Mouse (Mus musculus) forebrain, embryonic 16.5 days (tissue): ENCODE measurements at regions not wholly inside any gene's neighbourhood (a gene's known extent, or its start where the extent isn't known, plus 50 kb on each side); places are given as distances from the start of the nearest gene placed in this dataset.

ENCODE experiments used
- ATAC-seq: fragments of 200-750 bp; cut with Nextera tagmentation; 2 replicates; pipeline ENCODE4 v1.8.0; 2017; ENCODE audit warnings: mild to moderate bottlenecking, moderate library complexity
- H3K27ac ChIP-seq: fragments of 300-500 bp; sonication (generic); 2 replicates; pipeline ENCODE4 v1.5.1; 2014; ENCODE audit warnings: low read length, control low read depth
- H3K27me3 ChIP-seq: fragments of 300-500 bp; sonication (generic); replicated peaks from 2 replicates; pipeline ENCODE4 v1.6.1; 2014; ENCODE audit warnings: low read length; ENCODE audit not compliant: control insufficient read depth, insufficient read depth
- H3K36me3 ChIP-seq: fragments of 300-500 bp; sonication (generic); 2 replicates; pipeline ENCODE4 v1.6.1; 2014; ENCODE audit not compliant: control insufficient read depth, insufficient read depth
- H3K4me1 ChIP-seq: fragments of 300-500 bp; sonication (generic); replicated peaks from 2 replicates; pipeline ENCODE4 v1.6.1; 2014; ENCODE audit warnings: low read length; ENCODE audit not compliant: control insufficient read depth, insufficient read depth
- H3K4me2 ChIP-seq: fragments of 300-500 bp; sonication (generic); 2 replicates; pipeline ENCODE4 v1.6.1; 2014; ENCODE audit warnings: mild to moderate bottlenecking, low read length, control low read depth
- H3K4me3 ChIP-seq: fragments of 300-500 bp; sonication (generic); replicated peaks from 2 replicates; pipeline ENCODE4 v1.5.1; 2014; ENCODE audit warnings: mild to moderate bottlenecking, low read length, control low read depth
- H3K9ac ChIP-seq: fragments of 300-500 bp; sonication (generic); replicated peaks from 2 replicates; pipeline ENCODE4 v1.6.1; 2014; ENCODE audit warnings: low read depth, low read length, control low read depth
- H3K9me3 ChIP-seq: fragments of 300-500 bp; sonication (generic); 2 replicates; pipeline ENCODE4 v1.6.1; 2016; ENCODE audit warnings: low read length; ENCODE audit not compliant: control insufficient read depth
- WGBS: fragments of 180-500 bp; shearing (Covaris S2); extraction: QIAGEN DNeasy Blood & Tissue Kit; methylation state at CpG from one replicate; pipeline ENCODE4 v1.1.7; 2014; 5-methylcytosine and 5-hydroxymethylcytosine counted together

DNA sequence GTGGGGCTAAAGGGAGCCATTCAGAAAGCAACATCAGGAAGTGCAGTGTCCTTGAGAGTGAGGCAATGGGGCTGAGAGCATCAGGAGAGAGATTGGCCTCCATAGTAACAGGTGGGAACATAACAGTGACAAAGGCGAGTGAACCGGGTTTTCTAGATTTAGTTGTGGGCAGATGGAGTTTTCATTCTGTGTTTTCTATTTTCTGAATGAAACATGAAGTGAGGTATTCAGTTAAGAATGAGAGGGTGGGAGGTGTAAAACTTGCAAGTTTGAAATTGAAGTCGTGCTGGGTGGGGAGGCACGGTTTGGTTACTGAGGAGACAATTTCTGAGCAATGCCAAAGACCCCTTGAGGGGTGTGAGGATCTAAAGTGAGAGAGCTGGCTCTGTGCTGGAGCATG is 893.3 kb downstream of the Diaph3 start:
- no peaks in the 10 kb centered on the region for H3K9me3 ChIP-seq
- H3K4me2 ChIP-seq, result no peak overlapping the region
- H3K4me1 ChIP-seq, result 0 out of 2 replicates have a peak, but pooled peaks cover 2% of the 10 kb centered on the region
- H3K27me3 ChIP-seq, result no peaks in the 10 kb centered on the region
- WGBS, result 77% methylated on average over 4 of the region's 4 CpGs
- no peak overlapping the region for H3K9ac ChIP-seq
- H3K4me3 ChIP-seq, result no peak overlapping the region
- H3K36me3 ChIP-seq, result no peaks in the 10 kb centered on the region
- ATAC-seq, result no peak; the same call in 1 of the 2 replicates
- H3K27ac ChIP-seq, result no peak overlapping the region

DNA sequence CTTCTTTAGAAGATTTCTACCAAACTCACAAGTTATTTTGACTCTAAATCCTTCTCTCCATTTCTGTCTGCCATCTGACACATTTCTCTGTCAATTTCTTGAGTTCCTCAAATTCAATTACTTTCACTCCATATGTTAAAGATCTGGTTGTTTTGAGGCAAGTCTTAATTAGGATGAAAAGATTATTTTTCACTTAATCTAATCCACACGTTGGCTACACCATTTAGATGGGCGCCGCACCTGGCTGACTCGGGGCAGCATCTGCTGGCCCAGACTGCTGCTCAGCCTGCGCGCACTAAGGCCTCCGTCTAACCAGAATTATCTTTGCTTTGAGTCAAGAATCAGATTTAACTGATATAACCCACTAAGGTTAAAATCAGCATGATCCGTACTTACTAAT is 894.3 kb downstream of the Diaph3 start:
- peak; percentile 31; the same call in 1 of the 2 replicates for ATAC-seq
- H3K36me3 ChIP-seq, result no peaks in the 10 kb centered on the region
- H3K4me3 ChIP-seq, result no peak overlapping the region
- H3K4me1 ChIP-seq, result 0 out of 2 replicates have a peak, but pooled peaks cover 3% of the 10 kb centered on the region
- no peaks in the 10 kb centered on the region for H3K9me3 ChIP-seq
- 70% methylated on average over 8 of the region's 8 CpGs for WGBS
- no peaks in the 10 kb centered on the region for H3K27me3 ChIP-seq
- H3K9ac ChIP-seq, result no peak overlapping the region
- no peak overlapping the region for H3K27ac ChIP-seq
- no peak overlapping the region for H3K4me2 ChIP-seq

- no peaks in the 10 kb centered on the region for H3K36me3 ChIP-seq
These were observed 897.4 kb downstream of the Diaph3 start for GRCm38 (mm10) chr14:86243662-86244061.

GRCm38 (mm10) chr14:86242836-86243235 is 898.2 kb downstream of the Diaph3 start:
- Histone ChIP-seq H3K9ac (no peak overlapping the region), H3K27me3 (no peaks in the 10 kb centered on the region), H3K36me3 (no peaks in the 10 kb centered on the region), H3K4me3 (no peak overlapping the region), H3K9me3 (no peaks in the 10 kb centered on the region), H3K4me2 (no peak overlapping the region), H3K4me1 (0 out of 2 replicates have a peak, but pooled peaks cover 7% of the 10 kb centered on the region), H3K27ac (no peak overlapping the region)
- peak; percentile 65 for ATAC-seq
- 19% methylated on average over 1 of the region's 1 CpGs for WGBS

More at GRCm38 (mm10) chr14:86243662-86244061, 897.4 kb downstream of the Diaph3 start:
- Histone ChIP-seq H3K4me2 (no peak overlapping the region), H3K27me3 (no peaks in the 10 kb centered on the region), H3K27ac (no peak overlapping the region), H3K9ac (no peak overlapping the region), H3K9me3 (no peaks in the 10 kb centered on the region), H3K4me3 (no peak overlapping the region), H3K4me1 (0 out of 2 replicates have a peak, but pooled peaks cover 7% of the 10 kb centered on the region)
- 60% methylated on average over 1 of the region's 1 CpGs for WGBS
- no peak; the same call in 1 of the 2 replicates for ATAC-seq

DNA sequence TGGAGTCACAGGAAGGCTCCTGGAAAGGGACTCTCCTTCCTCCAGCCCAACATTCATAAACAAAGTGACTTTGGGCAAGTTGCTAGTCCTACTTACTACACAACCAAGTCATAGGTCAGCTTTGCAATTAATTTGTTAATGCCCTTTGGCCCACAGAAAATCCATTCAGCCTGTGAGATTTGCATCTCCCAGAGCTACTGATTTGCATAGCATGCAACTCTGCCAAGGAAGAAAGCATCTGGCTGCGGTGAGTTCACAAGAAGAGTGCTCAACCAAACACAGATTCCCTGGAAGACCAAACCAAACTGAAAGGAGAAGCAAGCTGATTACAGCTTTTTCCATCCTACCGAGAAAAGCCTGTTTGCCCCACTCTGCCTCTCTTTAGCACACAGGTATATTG is 901.9 kb downstream of the Diaph3 start:
- no peaks in the 10 kb centered on the region for H3K9me3 ChIP-seq
- H3K27ac ChIP-seq, result no peak overlapping the region
- H3K4me3 ChIP-seq, result no peak overlapping the region
- H3K36me3 ChIP-seq, result no peaks in the 10 kb centered on the region
- no peak overlapping the region for H3K4me2 ChIP-seq
- no peak overlapping the region for H3K9ac ChIP-seq
- H3K27me3 ChIP-seq, result no peaks in the 10 kb centered on the region
- WGBS, result 21% methylated on average over 2 of the region's 2 CpGs
- 0 out of 2 replicates have a peak, but pooled peaks cover 7% of the 10 kb centered on the region for H3K4me1 ChIP-seq
- ATAC-seq, result 0 out of 2 replicates have a peak, but pooled peaks have one; percentile 35

DNA sequence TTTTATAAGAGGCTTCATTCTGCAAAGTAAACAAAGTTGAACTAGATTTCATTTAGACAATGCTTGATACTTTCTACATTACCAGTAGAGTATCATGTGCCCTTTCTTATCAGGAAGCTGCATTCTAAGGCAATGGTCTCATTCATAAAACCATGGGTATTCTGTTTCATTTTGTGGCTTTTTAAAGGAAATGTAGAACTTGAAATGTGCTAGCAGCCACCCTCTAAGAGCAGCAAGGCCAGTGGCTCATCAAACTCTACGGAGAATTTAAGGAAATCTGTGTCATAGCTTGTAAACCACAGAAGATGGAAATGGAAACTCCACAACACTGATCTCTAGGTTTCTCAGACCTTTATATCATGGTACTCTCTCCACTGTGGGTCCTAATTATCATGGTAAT is 907.7 kb downstream of the Diaph3 start:
- ATAC-seq, result no peak
- no peak overlapping the region for H3K4me3 ChIP-seq
- no peaks in the 10 kb centered on the region for H3K4me1 ChIP-seq
- no peaks in the 10 kb centered on the region for H3K27me3 ChIP-seq
- no peak overlapping the region for H3K4me2 ChIP-seq
- no peak overlapping the region for H3K9ac ChIP-seq
- WGBS, result 81% methylated on average over 1 of the region's 1 CpGs
- H3K27ac ChIP-seq, result no peak overlapping the region
- H3K9me3 ChIP-seq, result no peaks in the 10 kb centered on the region
- no peaks in the 10 kb centered on the region for H3K36me3 ChIP-seq

DNA sequence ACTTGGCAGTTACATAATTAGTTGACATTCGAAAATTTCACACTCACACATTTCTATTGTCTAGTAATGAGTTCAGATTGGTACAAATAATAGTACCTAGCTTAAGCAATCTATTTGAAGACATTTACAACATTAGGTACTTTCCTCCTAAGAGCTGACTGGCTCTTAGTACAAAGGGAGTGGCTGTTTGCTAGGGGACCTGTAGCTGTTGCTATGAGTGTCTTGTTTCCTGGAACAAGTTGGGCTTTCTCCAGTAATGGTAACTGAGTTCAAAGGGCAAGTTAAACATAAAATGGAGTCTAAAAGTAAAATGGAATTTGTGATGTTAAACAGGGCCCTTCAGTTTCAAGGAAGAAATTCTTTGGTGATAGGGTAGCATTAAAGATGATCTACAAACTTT is 910.4 kb downstream of the Diaph3 start:
- Histone ChIP-seq H3K27ac (no peak overlapping the region), H3K4me2 (no peak overlapping the region), H3K9me3 (no peaks in the 10 kb centered on the region), H3K9ac (no peak overlapping the region), H3K4me3 (no peak overlapping the region), H3K4me1 (no peaks in the 10 kb centered on the region), H3K36me3 (no peaks in the 10 kb centered on the region), H3K27me3 (no peaks in the 10 kb centered on the region)
- no peak for ATAC-seq
- WGBS, result 83% methylated on average over 1 of the region's 1 CpGs

DNA sequence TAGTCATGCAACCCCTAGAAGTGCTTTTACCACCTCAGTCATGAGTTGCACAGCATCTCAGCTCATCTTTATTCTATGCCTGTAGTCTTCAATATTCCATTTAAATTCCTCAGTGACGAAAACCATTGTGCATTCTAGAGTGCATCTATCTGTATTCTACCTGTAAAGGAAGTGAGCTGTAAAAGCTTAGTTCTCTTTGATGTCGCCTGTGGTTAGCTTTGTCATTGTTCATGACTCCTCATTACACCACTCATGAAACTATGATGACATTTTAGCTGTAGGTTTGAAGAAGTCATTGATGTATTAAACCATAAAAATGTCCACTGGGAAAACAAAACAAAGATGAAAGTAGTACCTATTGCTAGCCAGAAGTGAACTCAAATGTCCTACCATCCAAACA is 911.3 kb downstream of the Diaph3 start:
- no peaks in the 10 kb centered on the region for H3K4me1 ChIP-seq
- no peak overlapping the region for H3K4me3 ChIP-seq
- H3K9ac ChIP-seq, result no peak overlapping the region
- H3K4me2 ChIP-seq, result no peak overlapping the region
- no peaks in the 10 kb centered on the region for H3K36me3 ChIP-seq
- no peak for ATAC-seq
- H3K27ac ChIP-seq, result no peak overlapping the region
- no peaks in the 10 kb centered on the region for H3K9me3 ChIP-seq
- no peaks in the 10 kb centered on the region for H3K27me3 ChIP-seq
- WGBS, result 86% methylated on average over 2 of the region's 2 CpGs

- no peak overlapping the region for H3K4me3 ChIP-seq
- H3K4me2 ChIP-seq, result no peak overlapping the region
- ATAC-seq, result no peak
- no peaks in the 10 kb centered on the region for H3K9me3 ChIP-seq
- H3K27me3 ChIP-seq, result no peaks in the 10 kb centered on the region
- no peak overlapping the region for H3K27ac ChIP-seq
- no peak overlapping the region for H3K9ac ChIP-seq
- WGBS, result 91% methylated on average over 9 of the region's 9 CpGs
- no peaks in the 10 kb centered on the region for H3K36me3 ChIP-seq
- H3K4me1 ChIP-seq, result no peaks in the 10 kb centered on the region
These were observed 925.3 kb downstream of the Diaph3 start for GRCm38 (mm10) chr14:86215711-86216110.

DNA sequence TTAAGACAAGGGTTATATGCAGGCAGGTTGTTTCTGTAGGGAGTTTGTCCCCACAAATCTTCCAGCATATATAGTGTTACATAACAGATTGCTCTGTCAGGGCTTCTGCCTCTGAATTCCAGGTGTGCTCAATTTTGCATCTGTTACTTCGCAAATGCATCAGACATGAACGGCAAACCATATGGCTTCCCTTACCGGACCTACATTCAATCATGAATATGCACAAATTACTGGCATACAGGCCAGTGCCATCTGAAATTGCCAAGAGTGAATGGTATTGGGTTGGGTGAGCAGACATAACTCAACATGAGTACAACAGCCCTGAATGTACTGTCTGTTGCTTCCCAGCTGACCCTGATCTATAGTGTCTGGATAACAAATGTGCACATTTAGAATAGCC is 929.4 kb downstream of the Diaph3 start:
- Histone ChIP-seq H3K9me3 (no peaks in the 10 kb centered on the region), H3K4me1 (no peaks in the 10 kb centered on the region), H3K4me3 (no peak overlapping the region), H3K9ac (no peak overlapping the region), H3K27ac (no peak overlapping the region), H3K27me3 (no peaks in the 10 kb centered on the region), H3K36me3 (no peaks in the 10 kb centered on the region), H3K4me2 (no peak overlapping the region)
- 67% methylated on average over 3 of the region's 3 CpGs for WGBS
- ATAC-seq, result peak; percentile 69
